Mouse (Mus musculus): ENCODE measurements around the gene Olfr12.

DNA sequence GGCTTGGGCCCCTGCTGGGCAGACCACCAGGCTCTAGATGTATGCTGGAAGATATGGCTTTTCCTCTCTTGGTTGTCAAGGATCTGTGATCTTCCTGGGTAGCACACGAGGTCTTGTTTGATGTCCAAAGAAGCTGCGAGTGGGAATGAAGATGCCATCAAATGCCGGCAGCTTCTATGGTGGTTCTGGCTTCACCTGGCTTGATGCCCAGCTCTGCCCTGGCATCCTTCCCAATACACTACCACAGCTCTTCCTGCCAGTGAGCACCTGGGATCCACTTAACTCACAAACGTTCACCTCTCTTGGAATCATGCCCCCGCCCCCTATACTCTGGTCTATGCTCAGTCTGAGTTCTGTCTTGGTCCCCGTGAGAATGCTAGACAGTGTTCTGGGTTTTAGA, 49.5 kb downstream of the Olfr12 start:
- TF ChIP-seq CTCF (IDR thresholded peaks at IDR 0.05; ENCODE audit: control insufficient read depth, insufficient read depth, insufficient read length) (no peak), MAX (IDR thresholded peaks at IDR 0.05) (no peak), USF1 (IDR thresholded peaks at IDR 0.05; ENCODE audit: low read depth) (no peak), CEBPB (IDR thresholded peaks at IDR 0.05; ENCODE audit: low read depth) (no peak), MYOG (IDR thresholded peaks at IDR 0.05; ENCODE audit: control insufficient read depth, extremely low read depth, insufficient read length) (no peak)
